Mouse (Mus musculus): Measurements from ENCODE around the gene Ikzf1. TPM values are rescaled to one million over a fixed set of nuclear protein-coding genes. Genes with fewer than 3 reads are reported as not detected.
A peak's percentile ranks its signal among the peaks of the same experiment; 100 is the strongest.

Ikzf1 gene
- total and polyA plus RNA-seq, 2 experiments from 2014 or later, result 0.19 to 1.0 TPM

DNA sequence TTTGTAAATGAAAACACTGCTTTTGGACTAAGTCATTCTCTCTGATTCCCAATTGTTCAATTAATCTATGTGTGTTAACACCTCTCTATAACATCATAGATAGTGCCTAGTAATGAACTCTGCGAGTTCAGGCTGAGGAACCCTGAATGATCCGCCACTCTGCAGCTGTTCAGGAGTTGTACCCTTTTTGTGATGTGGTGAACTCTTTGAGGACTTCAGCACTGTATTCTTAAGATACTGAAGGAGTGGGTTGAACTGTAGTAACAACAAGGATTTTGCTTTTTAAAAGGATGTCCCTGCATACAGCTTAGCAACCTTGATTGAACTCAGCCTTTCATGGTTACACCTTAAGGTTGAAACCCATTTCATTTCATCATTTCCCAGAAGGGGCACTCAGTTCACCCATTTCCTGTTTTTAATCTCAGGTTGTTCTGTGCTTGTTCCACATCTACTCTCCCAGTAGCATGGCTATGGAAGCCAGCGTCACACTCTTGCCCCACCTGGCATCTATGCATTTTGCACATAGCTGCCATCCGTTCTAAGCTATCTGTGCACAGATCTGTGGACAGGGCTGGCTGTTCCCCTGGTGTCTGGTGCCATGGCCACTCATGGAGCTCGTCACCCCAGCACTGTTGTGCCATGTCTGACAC, 41.2 kb downstream of the Ikzf1 start:
- Histone ChIP-seq H3K27ac (ENCODE audit: low read depth) (peak overlapping the region; percentile 20; the same call in 1 of the 2 replicates), H3K36me3 (replicated peaks; ENCODE audit: control insufficient read depth, insufficient read depth, low read length) (no peaks in the 10 kb centered on the region), H3K4me2 (ENCODE audit: low read depth, low read length) (no peak overlapping the region), H3K9me3 (replicated peaks; ENCODE audit: control insufficient read depth, low read length) (no peaks in the 10 kb centered on the region), H3K4me3 (ENCODE audit: low read depth, low read length) (no peak overlapping the region), H3K27me3 (ENCODE audit: control insufficient read depth, insufficient read depth, low read length) (no peaks in the 10 kb centered on the region), H3K9ac (replicated peaks; ENCODE audit: low read depth, low read length) (no peak overlapping the region), H3K4me1 (ENCODE audit: control insufficient read depth, insufficient read depth) (no peaks in the 10 kb centered on the region)
- ATAC-seq (ENCODE audit: insufficient read depth, low read depth) (no peak), DNase-seq (ENCODE audit: low spot score) (no peak)
- no peak for TF ChIP-seq EP300 (IDR thresholded peaks at IDR 0.05; ENCODE audit: low read depth)
- no peak for TF ChIP-seq CTCF (IDR thresholded peaks at IDR 0.05; ENCODE audit: low read depth)
- 71% methylated on average over 5 of the region's 5 CpGs for WGBS

DNA sequence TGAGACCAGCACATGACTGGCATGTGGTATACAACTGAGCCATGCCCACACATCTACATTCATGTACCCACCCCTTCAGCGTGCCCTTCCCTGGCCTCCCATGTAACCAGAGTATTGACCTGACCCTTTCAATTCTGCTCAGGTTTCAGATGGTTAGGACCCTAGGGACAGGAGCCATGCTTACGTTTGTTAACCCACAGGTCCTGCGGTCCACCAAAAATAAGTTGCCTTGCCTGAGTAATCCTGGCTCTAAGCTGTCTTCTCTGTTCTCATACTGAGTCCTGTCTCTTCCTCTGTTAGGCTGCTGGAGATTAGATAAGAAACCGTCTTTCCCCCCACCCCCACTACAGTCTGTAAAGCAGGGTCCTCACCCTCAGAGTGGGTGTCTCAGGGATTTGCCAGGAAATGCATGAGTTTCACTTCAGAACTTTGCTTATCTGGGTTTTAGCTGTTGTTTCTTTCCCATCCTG, 42.0 kb downstream of the Ikzf1 start:
- H3K4me3 ChIP-seq (ENCODE audit: low read depth, low read length), result no peak overlapping the region
- no peak for TF ChIP-seq EP300 (IDR thresholded peaks at IDR 0.05; ENCODE audit: low read depth)
- DNase-seq (ENCODE audit: low spot score), result no peak
- no peaks in the 10 kb centered on the region for H3K9me3 ChIP-seq (replicated peaks; ENCODE audit: control insufficient read depth, low read length)
- WGBS, result 42% methylated on average over 4 of the region's 4 CpGs
- ATAC-seq (ENCODE audit: insufficient read depth, low read depth), result no peak
- H3K27me3 ChIP-seq (ENCODE audit: control insufficient read depth, insufficient read depth, low read length), result no peaks in the 10 kb centered on the region
- no peak overlapping the region for H3K9ac ChIP-seq (replicated peaks; ENCODE audit: low read depth, low read length)
- H3K27ac ChIP-seq (ENCODE audit: low read depth), result peak overlapping the region; percentile 20; the same call in 1 of the 2 replicates
- H3K36me3 ChIP-seq (replicated peaks; ENCODE audit: control insufficient read depth, insufficient read depth, low read length), result no peaks in the 10 kb centered on the region
- no peaks in the 10 kb centered on the region for H3K4me1 ChIP-seq (ENCODE audit: control insufficient read depth, insufficient read depth)
- no peak overlapping the region for H3K4me2 ChIP-seq (ENCODE audit: low read depth, low read length)

DNA sequence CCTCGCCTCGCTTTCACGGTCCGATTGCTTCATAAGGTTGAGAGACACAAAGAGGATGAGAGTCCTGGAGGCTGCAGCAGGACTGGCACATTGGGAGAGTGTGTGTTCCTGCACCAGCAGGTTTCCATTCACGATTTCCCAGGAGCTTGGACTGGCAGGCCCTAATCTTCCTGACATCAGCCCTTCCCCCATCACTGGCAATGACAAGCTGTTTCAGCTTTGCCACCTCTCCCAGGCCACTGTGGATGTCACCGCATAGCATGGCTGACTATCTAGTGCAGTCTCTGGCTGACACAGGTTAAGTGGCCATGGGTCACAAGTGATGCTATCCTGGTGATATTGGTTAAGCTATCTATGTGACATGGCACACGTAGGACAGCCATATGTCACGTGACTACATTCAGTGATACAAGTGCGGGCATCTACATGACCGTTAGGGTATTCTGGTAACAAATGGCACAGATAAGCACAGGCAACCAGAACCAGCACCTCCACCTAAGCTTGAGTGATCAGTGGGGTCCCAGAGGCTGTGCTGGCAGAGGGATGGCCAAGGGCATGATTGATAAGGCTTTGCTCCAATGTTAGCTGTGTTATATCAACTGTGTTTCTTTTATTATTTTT, 43.2 kb downstream of the Ikzf1 start:
- H3K4me1 ChIP-seq (ENCODE audit: control insufficient read depth, insufficient read depth), result no peaks in the 10 kb centered on the region
- no peak overlapping the region for H3K27ac ChIP-seq (ENCODE audit: low read depth)
- no peaks in the 10 kb centered on the region for H3K27me3 ChIP-seq (ENCODE audit: control insufficient read depth, insufficient read depth, low read length)
- H3K4me2 ChIP-seq (ENCODE audit: low read depth, low read length), result no peak overlapping the region
- ATAC-seq (ENCODE audit: insufficient read depth, low read depth) (no peak), DNase-seq (ENCODE audit: low spot score) (no peak)
- H3K4me3 ChIP-seq (ENCODE audit: low read depth, low read length), result no peak overlapping the region
- no peak overlapping the region for H3K9ac ChIP-seq (replicated peaks; ENCODE audit: low read depth, low read length)
- no peaks in the 10 kb centered on the region for H3K9me3 ChIP-seq (replicated peaks; ENCODE audit: control insufficient read depth, low read length)
- no peaks in the 10 kb centered on the region for H3K36me3 ChIP-seq (replicated peaks; ENCODE audit: control insufficient read depth, insufficient read depth, low read length)
- 81% methylated on average over 10 of the region's 10 CpGs for WGBS
- TF ChIP-seq EP300 (IDR thresholded peaks at IDR 0.05; ENCODE audit: low read depth) (no peak), CTCF (IDR thresholded peaks at IDR 0.05; ENCODE audit: low read depth) (no peak)

DNA sequence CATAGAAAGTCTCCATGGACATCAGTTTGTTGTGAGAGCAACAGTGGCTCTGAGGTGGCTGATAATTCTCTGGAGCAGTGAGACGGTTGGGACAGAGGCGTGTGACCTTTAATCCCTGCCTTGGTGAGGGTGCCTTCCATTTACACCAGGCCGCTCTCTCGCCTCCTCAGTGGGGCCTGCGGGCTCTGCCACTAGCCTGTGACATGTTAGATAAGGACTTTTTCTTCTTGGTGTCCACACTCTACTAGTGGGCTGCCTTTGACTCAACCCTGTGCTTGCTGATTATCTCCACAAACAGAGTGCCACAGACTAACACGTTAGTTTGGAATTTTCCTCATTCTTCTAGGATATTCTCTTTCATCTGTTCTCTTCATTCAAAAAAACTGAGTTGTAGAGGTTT, 44.4 kb downstream of the Ikzf1 start:
- no peaks in the 10 kb centered on the region for H3K36me3 ChIP-seq (replicated peaks; ENCODE audit: control insufficient read depth, insufficient read depth, low read length)
- H3K4me3 ChIP-seq (ENCODE audit: low read depth, low read length), result no peak overlapping the region
- no peak for DNase-seq (ENCODE audit: low spot score)
- H3K27ac ChIP-seq (ENCODE audit: low read depth), result no peak overlapping the region
- 45% methylated on average over 6 of the region's 6 CpGs for WGBS
- no peaks in the 10 kb centered on the region for H3K4me1 ChIP-seq (ENCODE audit: control insufficient read depth, insufficient read depth)
- ATAC-seq (ENCODE audit: insufficient read depth, low read depth), result no peak
- no peaks in the 10 kb centered on the region for H3K9me3 ChIP-seq (replicated peaks; ENCODE audit: control insufficient read depth, low read length)
- TF ChIP-seq CTCF (IDR thresholded peaks at IDR 0.05; ENCODE audit: low read depth), result no peak
- TF ChIP-seq EP300 (IDR thresholded peaks at IDR 0.05; ENCODE audit: low read depth), result no peak
- H3K9ac ChIP-seq (replicated peaks; ENCODE audit: low read depth, low read length), result no peak overlapping the region
- H3K27me3 ChIP-seq (ENCODE audit: control insufficient read depth, insufficient read depth, low read length), result no peaks in the 10 kb centered on the region
- H3K4me2 ChIP-seq (ENCODE audit: low read depth, low read length), result no peak overlapping the region

DNA sequence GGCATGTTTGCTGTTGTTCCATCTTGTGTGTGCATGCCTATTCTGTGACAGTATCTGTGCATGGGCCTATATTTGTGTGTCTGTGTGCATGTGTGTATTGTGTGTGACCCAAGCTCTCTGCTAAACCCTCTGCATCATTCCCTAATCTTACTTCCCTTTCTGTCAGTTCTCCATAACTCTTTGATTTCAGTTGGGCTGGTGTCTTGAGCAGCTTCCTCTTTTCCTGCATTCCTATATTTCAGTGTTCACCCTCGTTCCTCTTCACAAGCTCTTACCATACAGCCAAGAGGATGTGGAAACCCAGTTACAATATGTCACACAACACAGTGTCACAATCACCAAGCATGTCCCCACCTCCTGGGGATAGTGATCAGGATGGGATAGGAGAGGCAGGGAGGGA, 45.3 kb downstream of the Ikzf1 start:
- Histone ChIP-seq H3K27me3 (ENCODE audit: control insufficient read depth, insufficient read depth, low read length) (no peaks in the 10 kb centered on the region), H3K4me3 (ENCODE audit: low read depth, low read length) (no peak overlapping the region), H3K9me3 (replicated peaks; ENCODE audit: control insufficient read depth, low read length) (no peaks in the 10 kb centered on the region), H3K9ac (replicated peaks; ENCODE audit: low read depth, low read length) (no peak overlapping the region), H3K4me2 (ENCODE audit: low read depth, low read length) (no peak overlapping the region), H3K36me3 (replicated peaks; ENCODE audit: control insufficient read depth, insufficient read depth, low read length) (no peaks in the 10 kb centered on the region), H3K4me1 (ENCODE audit: control insufficient read depth, insufficient read depth) (no peaks in the 10 kb centered on the region), H3K27ac (ENCODE audit: low read depth) (no peak overlapping the region)
- DNase-seq (ENCODE audit: low spot score), result no peak
- TF ChIP-seq EP300 (IDR thresholded peaks at IDR 0.05; ENCODE audit: low read depth) (no peak), CTCF (IDR thresholded peaks at IDR 0.05; ENCODE audit: low read depth) (no peak)
- ATAC-seq (ENCODE audit: insufficient read depth, low read depth), result no peak
- WGBS, result 81% methylated on average over 1 of the region's 1 CpGs

Measured in heart, postnatal 0 days (tissue).